Mouse (Mus musculus): ENCODE measurements around the gene Tnfsf12.
"Not testable (repeated sequence)": the region's sequence is repeated elsewhere in the genome, so short reads cannot be mapped to it uniquely, and the experiment has no call there.

- not testable (repeated sequence) for TF ChIP-seq CTCF (IDR thresholded peaks at IDR 0.05); POLR2A (IDR thresholded peaks at IDR 0.05; ENCODE audit: insufficient read depth, low read depth, low read length); EP300 (IDR thresholded peaks at IDR 0.05; ENCODE audit: insufficient read depth, low read depth, low read length)
Measured at GRCm38 (mm10) chr11:69702886-69703285, 7.2 kb upstream of the Tnfsf12 start.
